Mouse (Mus musculus) midbrain, postnatal 0 days (tissue): ENCODE measurements around the gene Cdh22. TPM values are rescaled to one million over a fixed set of nuclear protein-coding genes. Genes with fewer than 3 reads are reported as not detected.

Experiments
- ATAC-seq: fragments of 200-750 bp; cut with Nextera tagmentation; 2 replicates; pipeline ENCODE4 v1.8.0; 2017; ENCODE audit warnings: moderate number of reproducible peaks, mild to moderate bottlenecking, moderate TSS enrichment, moderate library complexity; ENCODE audit not compliant: low FRiP score
- DNase-seq: peaks from one replicate; pipeline ENCODE4 v3.0.0-alpha.2; 2015; ENCODE audit warnings: low spot score
- H3K27ac ChIP-seq: fragments of 300-500 bp; sonication (generic); 2 replicates; pipeline ENCODE4 v1.5.1; 2014; ENCODE audit warnings: low read depth, mild to moderate bottlenecking, low read length, mixed read lengths
- H3K27me3 ChIP-seq: fragments of 300-500 bp; sonication (generic); 2 replicates; pipeline ENCODE4 v1.6.1; 2014; ENCODE audit warnings: low read length, control low read depth, mixed read lengths; ENCODE audit not compliant: insufficient read depth
- H3K36me3 ChIP-seq: fragments of 300-500 bp; sonication (generic); 2 replicates; pipeline ENCODE4 v1.6.1; 2014; ENCODE audit warnings: low read length, control low read depth, mixed read lengths; ENCODE audit not compliant: insufficient read depth
- H3K4me1 ChIP-seq: fragments of 300-500 bp; sonication (generic); 2 replicates; pipeline ENCODE4 v1.6.1; 2014; ENCODE audit warnings: mild to moderate bottlenecking, control low read depth, antibody characterized with exemption, low read length, mixed read lengths; ENCODE audit not compliant: insufficient read depth
- H3K4me2 ChIP-seq: fragments of 300-500 bp; sonication (generic); 2 replicates; pipeline ENCODE4 v1.6.1; 2014; ENCODE audit warnings: low read depth, mild to moderate bottlenecking, low read length, mixed read lengths; ENCODE audit not compliant: poor library complexity, severe bottlenecking
- H3K4me3 ChIP-seq: fragments of 300-500 bp; sonication (generic); 2 replicates; pipeline ENCODE4 v1.5.1; 2014; ENCODE audit warnings: low read depth, mild to moderate bottlenecking, low read length, moderate library complexity
- H3K9ac ChIP-seq: fragments of 300-500 bp; sonication (generic); replicated peaks from 2 replicates; pipeline ENCODE4 v1.6.1; 2014; ENCODE audit warnings: mild to moderate bottlenecking, low read length, moderate library complexity, mixed read lengths; ENCODE audit not compliant: poor library complexity, severe bottlenecking
- H3K9me3 ChIP-seq: fragments of 300-500 bp; sonication (generic); 2 replicates; pipeline ENCODE4 v1.6.1; 2016; ENCODE audit warnings: low read length, control low read depth
- CTCF ChIP-seq: IDR thresholded peaks from 2 replicates; pipeline ENCODE4 v1.5.1; 2016; ENCODE audit warnings: antibody characterized with exemption, mild to moderate bottlenecking
- WGBS: fragments of 180-500 bp; shearing (Covaris S2); extraction: QIAGEN DNeasy Blood & Tissue Kit; methylation state at CpG from one replicate; pipeline ENCODE4 v1.1.7; 2014; 5-methylcytosine and 5-hydroxymethylcytosine counted together
- polyA plus RNA-seq: library from polyadenylated mRNA; unstranded; fragments of >200 nt; fragmentation: Nextera tagmentation; extraction: Ambion mirVana; gene quantifications from 2 replicates; pipeline ENCODE4 v1.2.1, GENCODE M21; 2015
- total RNA-seq: library from RNA; depleted of rRNA; stranded (reverse); fragments of >200 nt; gene quantifications from 2 replicates; pipeline ENCODE4 v1.2.3, GENCODE M21; 2014

Cdh22 gene
- total and polyA plus RNA-seq, 2 experiments from 2014 or later, result 23.2 to 47.9 TPM

DNA sequence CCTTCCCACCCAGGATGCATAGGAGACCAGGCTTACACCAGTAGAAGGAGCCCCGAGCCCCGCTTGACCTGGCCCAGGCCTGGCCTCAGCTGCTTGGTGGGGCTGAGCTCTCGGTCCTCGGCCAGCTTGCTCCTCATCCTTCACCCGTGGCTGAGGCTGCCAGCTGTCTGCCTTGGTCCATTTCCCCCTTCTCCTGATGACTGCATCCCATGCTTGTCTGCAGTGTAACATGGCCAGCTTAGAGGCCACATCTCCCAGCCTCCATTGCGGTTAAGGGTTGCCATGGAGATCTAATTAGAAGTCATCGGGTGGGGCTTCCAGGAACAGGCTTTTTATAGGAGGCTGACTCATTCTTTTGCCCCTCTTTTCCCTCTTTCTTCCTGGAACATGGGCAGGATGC, 29.2 kb upstream of the Cdh22 start:
- ATAC-seq, result 0 out of 2 replicates have a peak, but pooled peaks have one; percentile 31
- 39% methylated on average over 7 of the region's 7 CpGs for WGBS

DNA sequence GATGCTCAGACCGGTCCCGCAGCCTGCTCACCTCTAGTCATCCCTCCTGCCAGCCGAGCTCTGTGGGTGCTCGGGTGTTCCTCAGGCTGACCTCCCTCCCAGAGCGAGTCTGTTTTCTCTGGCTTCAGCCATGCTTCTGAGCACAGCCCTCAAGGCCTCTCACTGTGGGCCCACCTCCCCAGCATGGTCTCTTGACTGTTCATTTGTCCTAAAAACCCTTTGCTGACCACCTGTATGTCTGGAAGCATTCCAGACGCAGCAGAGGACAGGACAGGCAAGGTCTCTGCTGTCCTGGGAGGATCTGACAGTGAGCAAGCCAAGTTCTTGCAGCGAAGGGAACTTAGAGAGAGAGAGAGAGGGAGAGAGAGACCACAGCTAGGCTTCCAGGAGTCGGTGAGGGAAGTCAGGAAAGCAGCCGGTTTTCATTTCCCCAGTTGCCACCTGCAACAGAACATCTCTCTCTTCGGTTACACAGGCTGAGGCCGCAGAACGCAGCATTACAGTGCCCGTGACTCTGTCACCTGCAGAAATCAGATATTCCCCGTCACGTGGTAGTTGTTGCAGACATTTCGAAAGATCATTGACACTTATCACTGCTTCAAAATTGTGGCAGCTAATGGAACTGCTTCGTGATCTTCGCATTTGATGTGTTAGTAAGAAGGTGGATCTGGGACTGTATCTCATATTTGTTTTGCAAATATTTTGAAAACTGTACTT, 27.8 kb upstream of the Cdh22 start:
- Histone ChIP-seq H3K4me1 (peaks cover 21% of the 10 kb centered on the region), H3K4me3 (no peak overlapping the region), H3K4me2 (no peak overlapping the region), H3K9ac (0 out of 2 replicates have a peak overlapping the region, but pooled peaks have one; percentile 5), H3K36me3 (no peaks in the 10 kb centered on the region), H3K27me3 (no peaks in the 10 kb centered on the region), H3K27ac (no peak overlapping the region), H3K9me3 (no peaks in the 10 kb centered on the region)
- 69% methylated on average over 18 of the region's 18 CpGs for WGBS
- no peak for DNase-seq
- 0 out of 2 replicates have a peak, but pooled peaks have one; percentile 13 for TF ChIP-seq CTCF
- ATAC-seq, result no peak

More for the DNA sequence above, 29.2 kb upstream of the Cdh22 start:
- no peak overlapping the region for H3K4me2 ChIP-seq
- no peaks in the 10 kb centered on the region for H3K9me3 ChIP-seq
- no peaks in the 10 kb centered on the region for H3K27me3 ChIP-seq
- H3K9ac ChIP-seq, result no peak overlapping the region
- H3K4me3 ChIP-seq, result no peak overlapping the region
- no peaks in the 10 kb centered on the region for H3K36me3 ChIP-seq
- no peak for TF ChIP-seq CTCF
- no peak overlapping the region for H3K27ac ChIP-seq
- DNase-seq, result peak; percentile 69
- H3K4me1 ChIP-seq, result peaks cover 21% of the 10 kb centered on the region

DNA sequence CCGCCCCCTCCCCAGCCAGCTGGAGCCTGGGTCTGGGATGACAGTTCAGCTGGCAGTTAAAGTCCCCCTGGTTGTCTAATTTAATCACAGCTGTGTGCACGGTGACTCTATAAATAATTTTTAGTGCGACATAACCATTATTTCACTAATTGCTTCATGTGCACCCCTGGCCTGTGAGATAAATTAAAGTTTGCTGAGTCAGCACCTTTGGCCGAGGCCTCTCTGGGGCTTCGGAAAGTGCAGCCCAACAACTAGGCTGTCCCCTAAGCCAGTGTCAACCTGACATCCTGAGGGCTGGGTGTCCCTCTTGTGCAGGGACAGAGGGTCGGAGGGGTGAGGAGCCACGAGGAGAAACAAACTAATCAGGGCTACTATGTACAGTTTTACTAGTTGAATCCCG, 25.2 kb upstream of the Cdh22 start:
- TF ChIP-seq CTCF, result no peak
- Histone ChIP-seq H3K27me3 (no peaks in the 10 kb centered on the region), H3K36me3 (no peaks in the 10 kb centered on the region), H3K4me1 (peaks cover 16% of the 10 kb centered on the region), H3K4me3 (no peak overlapping the region), H3K4me2 (no peak overlapping the region), H3K9me3 (no peaks in the 10 kb centered on the region), H3K9ac (no peak overlapping the region), H3K27ac (no peak overlapping the region)
- DNase-seq (no peak), ATAC-seq (no peak)
- 76% methylated on average over 8 of the region's 8 CpGs for WGBS

DNA sequence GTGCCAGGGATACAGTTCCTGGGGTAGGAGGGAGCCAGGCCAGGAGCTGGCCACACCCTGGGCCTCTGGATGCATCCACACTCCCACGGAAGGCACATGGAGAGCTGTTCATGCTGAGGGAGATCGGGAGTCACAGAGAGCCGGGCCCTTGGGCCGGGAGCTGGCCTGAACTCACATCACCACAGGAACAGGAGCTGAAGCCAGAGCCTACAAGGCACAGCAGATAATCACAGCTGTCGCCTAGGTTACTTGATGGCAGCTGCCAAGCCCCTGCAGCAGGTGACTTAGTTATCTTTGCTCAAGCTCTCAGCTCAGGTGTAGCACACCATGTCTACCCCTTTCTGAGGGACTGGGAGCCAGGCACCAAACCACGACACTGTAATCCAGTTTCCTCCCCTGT, 23.7 kb upstream of the Cdh22 start:
- DNase-seq (no peak), ATAC-seq (no peak)
- peaks cover 12% of the 10 kb centered on the region for H3K4me1 ChIP-seq
- no peaks in the 10 kb centered on the region for H3K9me3 ChIP-seq
- no peaks in the 10 kb centered on the region for H3K27me3 ChIP-seq
- TF ChIP-seq CTCF, result no peak
- H3K27ac ChIP-seq, result no peak overlapping the region
- no peak overlapping the region for H3K4me3 ChIP-seq
- no peaks in the 10 kb centered on the region for H3K36me3 ChIP-seq
- H3K9ac ChIP-seq, result no peak overlapping the region
- no peak overlapping the region for H3K4me2 ChIP-seq
- 73% methylated on average over 6 of the region's 6 CpGs for WGBS

DNA sequence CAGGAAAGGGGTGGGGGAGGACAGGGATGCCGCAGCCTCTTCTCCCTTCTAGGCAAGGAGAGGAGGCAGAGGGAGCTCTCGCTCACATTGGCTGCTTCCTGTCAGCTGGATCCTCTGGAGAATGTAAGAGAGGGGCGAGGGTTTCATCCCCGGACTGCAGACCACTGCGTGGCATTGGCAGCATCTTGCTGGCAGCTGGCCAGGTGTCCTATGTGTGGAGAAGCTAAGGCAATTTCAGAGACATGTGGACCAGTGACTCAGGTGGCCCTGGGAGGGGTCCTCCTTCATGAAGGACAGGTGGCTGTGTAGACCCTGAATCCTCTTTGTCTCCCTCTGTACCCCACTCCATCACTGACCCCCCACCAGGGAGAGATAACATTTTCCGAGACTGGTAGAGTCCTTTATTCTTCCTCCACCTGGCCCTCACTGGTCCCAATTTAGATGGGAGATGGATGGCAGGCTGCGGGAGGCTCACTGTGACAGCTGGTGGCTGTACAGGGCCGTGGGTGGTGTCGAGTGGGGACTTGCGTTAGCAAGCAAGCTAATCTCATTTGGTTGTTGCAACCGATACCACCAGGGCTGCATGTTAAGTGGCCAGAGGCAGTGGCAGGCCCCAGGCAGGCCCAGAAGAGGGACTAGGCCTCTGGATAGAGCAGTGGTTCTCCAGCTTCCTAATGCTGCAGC, 22.6 kb upstream of the Cdh22 start:
- H3K4me2 ChIP-seq, result no peak overlapping the region
- ATAC-seq (no peak), DNase-seq (no peak)
- H3K27ac ChIP-seq, result no peak overlapping the region
- 40% methylated on average over 11 of the region's 11 CpGs for WGBS
- no peak overlapping the region for H3K4me3 ChIP-seq
- H3K9me3 ChIP-seq, result no peaks in the 10 kb centered on the region
- H3K4me1 ChIP-seq, result peaks cover 12% of the 10 kb centered on the region
- no peaks in the 10 kb centered on the region for H3K36me3 ChIP-seq
- H3K27me3 ChIP-seq, result no peaks in the 10 kb centered on the region
- H3K9ac ChIP-seq, result no peak overlapping the region
- TF ChIP-seq CTCF, result no peak

DNA sequence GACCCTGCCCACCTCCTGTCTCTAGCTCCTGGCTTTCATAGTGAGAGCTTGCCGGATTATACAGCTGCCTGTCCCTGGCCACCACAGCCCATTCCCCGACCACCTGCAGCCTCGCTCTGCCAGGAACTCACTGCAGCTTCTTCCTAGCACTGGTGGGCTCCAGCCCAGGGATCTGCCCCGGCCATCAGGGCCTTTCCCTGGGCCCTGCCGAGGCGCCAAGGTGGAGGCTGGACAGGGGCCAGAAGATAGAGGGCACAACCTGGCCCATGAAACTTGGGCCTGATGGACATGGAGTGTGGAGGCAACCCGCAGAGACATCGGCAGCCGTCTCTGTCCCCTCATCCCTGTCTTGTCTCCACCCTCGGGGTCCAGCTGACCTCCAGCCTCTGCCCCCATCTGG, 21.6 kb upstream of the Cdh22 start:
- no peak for DNase-seq
- no peaks in the 10 kb centered on the region for H3K36me3 ChIP-seq
- H3K9ac ChIP-seq, result no peak overlapping the region
- 69% methylated on average over 10 of the region's 10 CpGs for WGBS
- ATAC-seq, result no peak
- peaks cover 12% of the 10 kb centered on the region for H3K4me1 ChIP-seq
- TF ChIP-seq CTCF, result no peak
- H3K9me3 ChIP-seq, result no peaks in the 10 kb centered on the region
- no peak overlapping the region for H3K4me3 ChIP-seq
- no peak overlapping the region for H3K4me2 ChIP-seq
- H3K27me3 ChIP-seq, result no peaks in the 10 kb centered on the region
- H3K27ac ChIP-seq, result no peak overlapping the region
